Mouse (Mus musculus): ENCODE measurements around the gene Hist3h2ba.

- TF ChIP-seq CHD2 (IDR thresholded peaks at IDR 0.05; ENCODE audit: low read depth, low read length) (no peak), ZNF384 (IDR thresholded peaks at IDR 0.05; ENCODE audit: low read depth, low read length) (no peak)
These were observed 25.7 kb downstream of the Hist3h2ba start for GRCm38 (mm10) chr11:58974414-58974813.
